Mouse (Mus musculus): ENCODE results near the gene Tvp23a.

DNA sequence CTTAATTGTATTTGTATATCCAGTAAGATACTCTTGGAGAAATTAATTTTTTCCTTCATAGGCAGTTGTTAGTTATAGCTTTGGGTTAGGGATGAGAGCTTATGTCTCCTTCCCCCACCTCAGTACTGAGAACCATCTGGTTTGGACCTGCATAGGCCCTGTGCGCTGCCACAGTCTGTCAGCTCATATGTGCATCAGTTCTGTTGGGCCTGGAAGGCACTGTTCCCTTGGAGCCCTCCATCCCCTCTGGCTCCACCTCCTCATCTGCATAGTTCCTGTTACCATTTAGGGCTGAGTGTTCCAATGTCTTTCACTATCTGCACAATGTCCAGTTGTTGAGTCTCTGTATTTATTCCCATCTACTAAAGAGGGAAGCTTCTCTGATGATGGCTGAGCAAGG lies 21.0 kb upstream of the Tvp23a start:
- TF ChIP-seq CTCF (IDR thresholded peaks at IDR 0.05; ENCODE audit: low read depth), result no peak
- no peak for TF ChIP-seq EP300 (optimal IDR thresholded peaks at IDR 0.05)

All from stomach, postnatal 0 days (tissue).